Mouse (Mus musculus) monocyte, adult 59 days (primary cell): ENCODE data around the gene Hrct1. TPM values are rescaled to one million over a fixed set of nuclear protein-coding genes. Genes with fewer than 3 reads are reported as not detected.

Source experiments
- total RNA-seq, 2 experiments: library from RNA; stranded (reverse); gene quantifications; one replicate each; pipeline ENCODE4 v1.2.4; 2023

Hrct1 gene
- not detected for total RNA-seq

DNA sequence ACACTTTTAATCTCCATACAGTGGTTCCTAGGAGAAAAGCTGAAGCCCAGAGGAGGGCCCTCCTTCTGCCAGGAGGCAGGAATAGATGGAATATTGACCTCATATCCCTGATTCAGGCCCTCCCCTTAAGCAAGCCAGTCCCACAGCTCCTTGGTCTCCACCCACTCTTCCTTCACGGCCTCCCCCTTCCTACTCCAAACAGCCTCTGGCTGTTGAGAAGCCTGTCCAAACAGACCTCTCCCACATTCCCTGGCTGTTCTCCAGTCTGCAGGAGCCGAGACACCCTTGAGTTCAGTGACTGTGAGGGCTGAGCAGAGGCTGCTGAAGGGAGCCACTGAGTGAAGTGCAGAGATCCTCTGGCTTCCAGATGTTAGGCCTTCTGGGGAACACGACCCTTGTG, at the start of gene Hrct1:
Gene Hrct1, plus strand, starts transcription at position 194 of the 400 bp plus-strand sequence.

DNA sequence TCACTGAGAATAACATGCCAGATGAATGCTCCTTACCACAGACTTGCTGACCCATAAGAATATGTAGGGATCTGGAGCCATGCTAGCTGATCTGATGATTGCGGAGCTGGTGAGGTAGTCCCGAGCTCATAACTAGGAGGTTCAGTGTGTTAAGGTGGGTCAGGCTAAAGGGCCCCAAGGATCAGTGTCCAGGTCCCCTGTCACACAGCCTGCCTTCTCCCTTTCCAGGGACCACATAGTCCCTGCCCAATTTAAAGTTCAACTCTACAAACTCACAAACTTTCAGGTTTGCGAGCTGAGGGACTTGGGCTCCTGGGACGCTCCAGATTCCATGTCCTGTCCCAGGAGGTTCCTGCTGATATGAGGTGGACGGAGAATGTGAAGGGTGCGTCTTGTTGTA, 26.3 kb upstream of the Hrct1 start, which contains the start of gene Olfr70:
Gene Olfr70, minus strand, starts transcription at position 101 of the 400 bp plus-strand sequence.

DNA sequence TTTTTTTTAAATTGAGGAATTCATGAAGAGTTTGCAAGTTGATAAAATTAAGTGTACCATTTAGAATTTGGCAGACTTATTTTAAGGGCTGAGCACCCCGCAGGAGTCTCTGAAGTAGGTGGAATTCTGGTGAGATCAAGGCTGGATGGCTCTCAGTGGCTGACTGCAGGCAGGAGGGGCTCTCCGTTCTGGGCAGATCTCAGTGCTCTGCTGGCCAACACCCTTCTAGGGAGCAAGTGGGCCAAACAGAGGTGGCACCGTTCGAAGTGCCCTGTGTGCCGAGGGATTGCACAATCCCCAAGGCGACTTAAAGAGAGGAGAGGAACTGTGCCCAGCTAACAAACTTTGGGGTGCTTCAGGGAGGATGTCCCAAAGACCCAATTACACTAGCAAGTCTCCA, 17.1 kb upstream of the Hrct1 start, which contains the start of gene Olfr71:
Gene Olfr71, minus strand, starts transcription at position 387 of the 400 bp plus-strand sequence.

DNA sequence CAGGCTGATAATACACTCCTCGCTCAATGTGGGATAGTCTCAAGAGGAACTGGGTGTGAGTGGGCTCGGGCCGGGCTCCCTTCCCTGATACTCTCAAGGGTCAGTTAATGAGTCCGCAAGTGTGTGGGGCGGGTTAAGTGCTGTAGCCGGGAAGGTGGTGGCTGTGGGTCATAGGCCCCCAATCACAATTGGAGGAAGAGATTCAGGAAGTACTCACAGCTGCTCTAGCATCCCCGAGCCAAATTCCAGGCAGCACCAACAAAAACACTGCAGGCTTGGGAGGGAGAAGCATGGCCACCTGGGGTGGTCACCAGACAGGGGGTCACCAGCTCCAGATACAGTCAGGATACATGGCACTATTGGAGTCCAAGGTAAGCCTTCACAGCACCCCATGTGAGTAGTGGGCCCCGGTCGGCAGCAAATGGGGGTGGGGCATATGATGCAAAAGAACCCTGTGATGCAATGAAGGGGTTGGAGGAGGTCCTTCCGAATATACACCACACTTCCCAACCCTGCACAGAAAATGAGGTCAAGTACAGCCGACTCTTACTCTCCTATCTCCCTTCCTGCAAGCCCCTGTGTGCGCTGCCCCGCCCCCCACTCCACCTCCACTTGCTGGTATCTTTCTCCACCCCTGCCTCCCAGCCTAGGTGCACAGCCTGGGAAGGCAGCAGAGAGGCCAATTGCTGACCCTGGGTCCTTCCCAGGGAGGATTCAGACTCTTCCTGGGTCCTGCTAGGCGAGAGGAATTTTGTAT, 3.0 kb downstream of the Hrct1 start, which contains the start of gene Spaar:
Gene Spaar, plus strand, starts transcription at position 241 of the 757 bp plus-strand sequence.

DNA sequence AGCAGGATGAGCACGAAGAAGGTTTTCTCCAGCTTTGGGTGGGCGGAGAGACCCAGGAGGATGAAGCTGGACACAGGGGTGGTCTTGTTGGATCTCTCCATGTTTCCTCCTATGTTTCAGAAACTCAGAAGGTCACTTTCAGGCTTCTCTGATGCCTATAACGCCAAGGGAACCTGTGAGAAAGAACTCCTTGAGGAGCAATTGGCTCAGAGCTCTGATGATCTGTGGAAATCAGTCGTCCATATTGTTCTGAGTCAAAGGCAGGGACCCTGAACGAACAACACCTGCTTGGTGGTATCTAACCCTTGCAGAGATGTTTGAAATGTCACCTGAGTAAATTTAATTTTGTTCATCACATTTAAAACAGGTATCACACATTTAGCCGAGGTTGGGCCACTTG, 43.9 kb downstream of the Hrct1 start, which contains the start of gene Olfr159:
Gene Olfr159, minus strand, starts transcription at position 101 of the 400 bp plus-strand sequence.

Other genes with a start within 250 kb of the Hrct1 start
- not detected for gene Sit1, start 243.5 kb upstream of the Hrct1 start, total RNA-seq
- gene Ccdc107, start 234.3 kb upstream of the Hrct1 start, total RNA-seq = 10 to 100 TPM; 10.6 to 11.3 TPM
- 1 to 10 TPM; 2.5 to 2.6 TPM for gene Arhgef39, start 227.5 kb upstream of the Hrct1 start, total RNA-seq
- 1 to 10 TPM; 2.2 to 5.1 TPM for gene Car9, start 220.2 kb upstream of the Hrct1 start, total RNA-seq
- gene Tpm2, start 203.4 kb upstream of the Hrct1 start, total RNA-seq = under 1 TPM; 0.36 to 0.58 TPM
- gene Creb3, start 164.9 kb upstream of the Hrct1 start, total RNA-seq = 100 to 1,000 TPM in 1 of 2 experiments, 10 to 100 TPM in 1; 69.0 to 105 TPM
- 100 to 1,000 TPM; 825 to 900 TPM for gene Tln1, start 164.5 kb upstream of the Hrct1 start, total RNA-seq
- gene Rgp1, start 148.5 kb upstream of the Hrct1 start, total RNA-seq = 10 to 100 TPM; 27.9 to 30.9 TPM
- gene Gba2, start 148.3 kb upstream of the Hrct1 start, total RNA-seq = 10 to 100 TPM; 25.2 to 34.6 TPM
- not detected for gene Msmp, start 142.7 kb upstream of the Hrct1 start, total RNA-seq
- under 1 TPM in 1 of 2 experiments, not detected in 1; 0.39 TPM for gene Npr2, start 95.3 kb upstream of the Hrct1 start, total RNA-seq
- not detected for gene Spag8, start 73.6 kb upstream of the Hrct1 start, total RNA-seq
- 10 to 100 TPM; 13.7 to 14.6 TPM for gene Hint2, start 70.7 kb upstream of the Hrct1 start, total RNA-seq
- gene Tmem8b, start 58.2 kb upstream of the Hrct1 start, total RNA-seq = 1 to 10 TPM; 1.9 to 2.2 TPM
- gene Fam221b, start 58.0 kb upstream of the Hrct1 start, total RNA-seq = under 1 TPM in 1 of 2 experiments, not detected in 1; 0.13 TPM
- not detected for gene Olfr70, start 26.4 kb upstream of the Hrct1 start, total RNA-seq
- gene Olfr71, start 16.9 kb upstream of the Hrct1 start, total RNA-seq = not detected
- not detected for gene Spaar, start 2.8 kb downstream of the Hrct1 start, total RNA-seq
- gene Olfr159, start 43.8 kb downstream of the Hrct1 start, total RNA-seq = not detected
- not detected for gene Olfr156, start 96.7 kb downstream of the Hrct1 start, total RNA-seq
- not detected for gene Olfr157, start 113.0 kb downstream of the Hrct1 start, total RNA-seq
- gene Olfr155, start 124.4 kb downstream of the Hrct1 start, total RNA-seq = not detected
- under 1 TPM; 0.18 to 0.39 TPM for gene Reck, start 148.3 kb downstream of the Hrct1 start, total RNA-seq
- gene Glipr2, start 230.2 kb downstream of the Hrct1 start, total RNA-seq = 100 to 1,000 TPM in 1 of 2 experiments, 10 to 100 TPM in 1; 88.0 to 102 TPM